Mouse (Mus musculus) heart, adult 11 months (tissue): Measurements from ENCODE around the gene Nr5a2.

Source experiments
- DNase-seq: peaks from one replicate; pipeline ENCODE4 v3.0.0; 2022

The Nr5a2 gene

GRCm38 (mm10) chr1:136960428-136961012, at the start of gene Nr5a2:
Gene Nr5a2 (minus strand): TSS chr1:136960448.
- DNase-seq, result no peak

GRCm38 (mm10) chr1:137008726-137009239, 48.5 kb upstream of the Nr5a2 start:
- peak; percentile 15 for DNase-seq

GRCm38 (mm10) chr1:137003816-137004215, 43.6 kb upstream of the Nr5a2 start:
- no peak for DNase-seq

- no peak for DNase-seq
Measured at GRCm38 (mm10) chr1:137003144-137003543, 42.9 kb upstream of the Nr5a2 start.

GRCm38 (mm10) chr1:136991762-136992352, 31.6 kb upstream of the Nr5a2 start:
- DNase-seq, result no peak

DNA sequence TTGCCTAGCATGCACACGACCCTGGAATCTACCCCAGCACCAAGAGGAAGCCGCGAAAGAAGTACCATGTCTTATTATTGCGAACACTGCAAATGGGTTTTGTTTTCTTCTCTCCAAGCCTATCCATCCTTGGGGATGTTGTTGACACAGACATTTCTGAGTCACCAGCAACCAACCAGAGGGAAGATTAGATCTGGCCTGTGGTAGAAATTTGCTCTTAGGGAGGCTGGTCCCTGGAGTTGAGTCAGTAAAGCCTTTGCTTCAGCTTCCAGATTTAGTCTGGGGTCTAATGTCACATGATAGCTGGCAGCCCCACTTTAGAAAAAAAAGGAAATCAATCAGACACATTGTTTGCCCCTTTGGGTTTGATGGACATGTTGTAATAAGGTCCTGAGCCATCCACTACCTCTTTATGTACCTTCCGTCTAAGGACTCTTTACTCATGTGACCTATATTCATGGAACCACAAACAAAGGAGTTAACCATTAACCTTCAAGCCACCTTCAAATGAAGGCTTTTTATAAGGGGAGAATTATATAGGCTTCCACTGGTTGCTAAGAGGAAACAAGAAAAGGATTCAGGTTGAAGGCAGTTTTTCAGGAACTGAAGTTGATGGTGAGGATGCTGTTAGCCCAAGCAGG, 20.1 kb upstream of the Nr5a2 start:
- no peak for DNase-seq

DNA sequence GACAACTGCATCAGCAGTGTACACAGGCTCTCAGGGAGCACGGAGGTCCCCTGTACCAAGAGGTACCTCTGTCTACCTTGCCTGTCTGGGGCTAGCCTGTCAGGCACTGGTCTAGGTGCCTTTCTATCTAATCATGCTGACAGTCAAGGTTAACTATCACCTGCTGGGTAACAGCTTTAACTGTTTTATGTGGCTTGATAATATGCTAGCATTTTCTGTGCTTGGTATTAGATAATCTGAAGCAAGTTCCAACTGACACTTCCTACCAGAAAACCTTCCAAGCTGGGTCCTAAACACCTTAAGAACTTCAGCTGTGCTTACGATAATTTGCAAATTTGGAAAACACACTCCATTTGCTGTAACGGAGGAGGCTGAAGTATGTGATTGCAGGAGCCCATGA, 17.6 kb upstream of the Nr5a2 start:
- DNase-seq, result no peak

GRCm38 (mm10) chr1:136974040-136974439, 13.8 kb upstream of the Nr5a2 start:
- DNase-seq, result no peak

DNA sequence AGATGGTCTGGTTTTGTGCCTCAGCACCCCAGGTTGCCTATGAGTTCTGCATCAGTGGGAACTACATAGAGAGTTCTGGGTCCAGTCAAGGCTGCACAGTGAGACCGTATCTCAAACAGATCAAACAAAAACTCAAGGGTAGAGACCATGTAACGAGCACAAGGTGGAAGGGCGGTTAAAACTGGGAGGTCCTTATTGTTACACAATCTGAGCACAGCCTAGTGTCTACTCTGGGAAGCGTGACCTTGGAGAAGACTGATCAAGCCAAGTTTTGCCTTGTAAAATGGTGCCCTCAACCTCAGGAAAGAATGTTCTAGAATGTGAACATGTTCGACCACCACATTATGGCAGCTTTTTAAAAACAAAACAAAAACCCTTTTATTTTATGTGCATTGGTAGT, 12.8 kb upstream of the Nr5a2 start:
- no peak for DNase-seq

DNA sequence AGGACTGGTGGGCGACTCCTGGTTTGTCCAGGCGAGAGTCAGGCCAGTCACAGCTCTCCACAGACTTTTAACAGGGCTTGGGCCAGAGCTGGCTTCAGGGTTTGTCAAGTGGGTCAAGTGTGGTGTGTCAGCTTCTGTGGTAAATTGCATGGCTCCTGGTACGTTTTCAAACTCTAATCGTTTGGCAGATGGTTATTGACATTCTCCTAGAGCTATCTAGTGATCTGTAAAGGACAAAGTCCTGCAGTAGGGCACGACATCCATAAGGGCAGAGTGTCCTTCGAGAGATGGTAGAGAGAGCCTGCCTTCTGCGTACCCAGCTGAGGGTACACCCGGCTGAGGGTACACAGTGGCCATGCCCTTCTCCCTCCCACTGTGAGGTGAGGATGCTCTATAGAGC, 10.7 kb upstream of the Nr5a2 start:
- DNase-seq, result no peak

DNA sequence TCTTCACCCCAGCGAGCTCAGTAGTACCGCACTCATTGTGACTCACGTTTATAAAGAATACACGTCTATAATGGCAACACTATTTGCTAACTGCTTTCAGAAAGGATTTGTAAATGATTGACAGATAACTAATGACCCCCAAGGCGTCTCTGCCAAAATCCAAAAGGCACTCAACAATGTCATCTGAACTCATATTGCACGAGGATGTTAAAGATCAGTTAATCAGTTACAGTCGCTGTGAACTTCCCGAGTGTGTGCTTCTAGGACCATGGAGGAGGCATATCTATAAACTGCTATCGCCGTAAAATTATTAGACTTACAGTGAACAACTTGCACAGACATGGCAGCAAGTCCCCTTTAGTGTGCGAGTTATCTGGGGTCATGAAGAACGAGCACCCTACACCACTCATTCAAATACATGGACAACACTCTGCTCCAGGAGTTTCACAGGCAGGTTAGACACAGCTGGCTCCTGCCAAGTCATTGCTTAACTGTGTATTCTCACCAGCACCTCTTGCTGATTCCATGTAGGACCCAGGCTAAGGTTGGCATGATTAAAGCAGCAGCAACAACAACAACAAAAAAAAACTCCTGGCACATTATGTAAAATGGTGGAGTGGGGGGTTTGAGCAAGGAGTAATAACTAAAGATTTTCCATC, 6.6 kb upstream of the Nr5a2 start:
- peak; percentile 31 for DNase-seq

GRCm38 (mm10) chr1:136959491-136959890, 757 bp downstream of the Nr5a2 start:
- DNase-seq, result no peak

DNA sequence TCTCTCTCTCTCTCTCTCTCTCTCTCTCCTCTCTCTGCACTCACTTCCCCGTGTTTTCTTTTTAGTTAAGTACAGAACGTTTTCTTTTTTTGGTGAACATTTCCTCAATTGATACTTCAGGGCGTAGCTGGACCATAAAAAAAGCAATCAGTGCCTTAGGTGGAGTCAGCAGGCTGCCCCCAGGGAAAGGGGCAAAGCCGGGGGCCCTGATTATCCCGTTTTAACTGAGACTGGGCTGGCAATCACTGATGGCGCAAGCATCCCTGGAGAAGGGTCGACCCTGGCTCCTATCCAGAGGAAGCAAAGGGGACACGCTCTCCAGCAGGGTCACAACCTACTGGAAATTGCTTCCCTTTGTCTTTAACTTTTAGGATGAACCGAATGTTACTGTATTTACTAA, 1.6 kb downstream of the Nr5a2 start:
- DNase-seq, result peak; percentile 51

- peak; percentile 57 for DNase-seq
Measured at GRCm38 (mm10) chr1:136958185-136958584, 2.1 kb downstream of the Nr5a2 start.

DNA sequence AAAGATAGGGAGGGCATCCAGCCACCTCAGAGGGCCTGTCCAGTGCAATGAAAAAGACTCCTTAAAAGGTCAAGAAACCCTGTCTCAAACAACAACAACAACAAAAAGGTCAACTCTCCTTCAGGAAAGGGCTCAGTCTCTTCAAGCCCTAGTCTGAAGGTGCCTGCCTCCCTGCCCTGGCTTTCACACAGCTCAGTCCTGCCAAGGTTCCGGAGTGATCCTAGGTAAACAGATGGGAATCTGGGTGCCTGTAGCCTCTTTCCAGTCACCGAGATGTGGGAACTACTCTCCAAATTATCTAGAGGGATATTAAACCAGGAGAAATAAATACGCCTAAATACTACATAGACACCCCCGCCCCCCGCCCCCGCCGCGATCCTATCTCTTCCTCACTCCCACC, 2.6 kb downstream of the Nr5a2 start:
- DNase-seq, result peak; percentile 22

DNA sequence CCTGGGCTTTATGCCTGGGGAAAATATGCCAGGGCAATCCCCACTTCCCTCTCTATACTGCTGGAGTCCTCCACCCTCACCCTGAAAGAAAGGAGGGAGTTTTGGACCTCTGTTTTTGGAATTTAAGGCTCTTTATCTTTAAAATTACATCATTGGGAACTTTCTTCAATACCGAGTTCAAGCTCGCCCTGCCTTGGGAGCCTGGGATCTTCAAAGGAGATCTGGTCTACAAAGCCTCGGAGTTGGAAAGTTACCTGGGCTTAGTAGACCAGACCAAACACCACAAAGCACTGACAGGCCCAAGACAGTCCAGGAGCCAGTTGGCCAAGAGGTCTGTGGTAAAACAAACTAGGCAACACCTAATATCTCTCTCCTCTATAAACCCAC, 6.1 kb downstream of the Nr5a2 start:
- peak; percentile 46 for DNase-seq

- peak; percentile 54 for DNase-seq
Measured at GRCm38 (mm10) chr1:136953444-136954107, 6.7 kb downstream of the Nr5a2 start.

GRCm38 (mm10) chr1:136952609-136953311, 7.5 kb downstream of the Nr5a2 start:
- DNase-seq, result peak; percentile 84

DNA sequence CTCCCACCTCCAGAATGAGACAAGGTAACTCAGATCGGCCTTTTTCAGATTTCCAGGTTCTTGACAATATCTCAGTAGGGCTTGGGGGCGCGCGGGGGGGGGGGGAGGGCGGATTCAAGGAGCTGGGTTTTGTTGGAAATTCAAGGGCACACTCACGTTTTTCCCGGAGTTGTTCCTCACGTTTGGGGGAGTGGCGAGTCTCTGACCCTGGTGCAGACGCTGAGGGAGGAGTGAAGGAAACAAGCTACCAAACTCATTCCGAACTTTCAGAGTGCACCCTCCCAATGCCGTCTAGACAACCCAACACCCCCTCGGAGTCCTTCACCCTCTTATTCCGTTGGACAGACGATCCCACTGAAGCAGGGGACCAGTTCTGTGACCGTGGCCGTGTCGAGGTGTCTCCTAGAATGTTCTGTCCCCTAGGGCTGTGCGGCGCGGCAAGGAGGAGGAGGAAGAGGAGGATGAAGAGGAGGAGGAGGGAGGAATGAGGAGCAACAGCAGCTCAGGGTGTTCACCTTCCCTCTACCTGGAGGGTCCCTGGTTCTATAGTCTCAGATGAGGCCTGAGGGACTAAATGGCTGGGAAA, 8.2 kb downstream of the Nr5a2 start:
- DNase-seq, result peak; percentile 70

GRCm38 (mm10) chr1:136951155-136951650, 9.0 kb downstream of the Nr5a2 start:
- peak; percentile 61 for DNase-seq

DNA sequence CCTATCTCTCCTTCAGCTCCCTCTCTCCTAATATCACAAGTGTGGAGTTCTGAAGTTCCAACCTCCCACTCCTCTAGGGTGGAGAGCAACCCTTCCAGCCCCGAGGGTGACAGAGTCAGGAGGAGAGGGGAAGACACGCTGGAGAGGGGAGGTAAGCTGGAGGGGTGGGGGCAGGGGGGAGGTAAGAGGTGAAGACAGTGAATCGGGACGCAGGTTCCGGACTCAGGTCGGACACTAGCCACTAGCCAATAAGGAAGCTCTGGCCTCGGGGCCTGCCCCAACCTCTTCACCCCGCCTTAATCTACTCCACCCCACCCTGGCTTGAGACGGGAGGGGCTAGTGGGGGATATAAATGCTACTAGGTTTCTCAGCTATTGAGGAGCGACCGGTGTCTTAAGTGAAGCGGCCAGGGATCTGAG, 10.9 kb downstream of the Nr5a2 start:
- DNase-seq, result peak; percentile 85
